Mouse (Mus musculus): Measurements from ENCODE around the gene Tesmin. TPM values are rescaled to one million over a fixed set of nuclear protein-coding genes. Genes with fewer than 3 reads are reported as not detected.
A peak's percentile ranks its signal among the peaks of the same experiment; 100 is the strongest.

Tesmin gene
- 0.41 and 0.44 TPM in 2 replicates for polyA plus RNA-seq (2016; fragmentation: Nextera tagmentation; extraction: Ambion mirVana)

DNA sequence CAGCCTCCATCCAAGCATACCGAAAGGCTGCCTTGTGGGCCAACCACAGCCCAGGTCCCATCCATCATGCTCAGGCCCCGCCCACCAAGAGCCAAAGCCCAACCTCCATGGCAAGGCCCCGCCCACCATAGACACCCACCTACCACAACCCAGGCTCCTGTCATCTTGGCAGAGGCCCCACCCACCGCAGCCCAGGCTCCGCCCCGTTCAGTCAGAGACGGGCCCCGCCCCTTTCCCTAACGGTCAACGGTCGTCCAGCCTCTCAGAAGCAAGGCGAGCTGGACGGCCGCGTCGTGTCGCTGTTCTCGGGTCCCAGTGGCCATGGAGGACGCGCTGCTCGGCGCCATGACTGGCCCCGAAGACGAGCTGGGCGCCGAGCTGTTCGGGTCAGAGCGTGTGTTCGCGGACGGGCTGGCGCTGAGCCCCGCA is at the start of gene Tesmin:
Gene Tesmin, plus strand, starts transcription at position 229 of the 429 bp plus-strand sequence.
- Histone ChIP-seq H3K4me2 (peak within 1 kb of the TSS; percentile 83), H3K9ac (peak within 1 kb of the TSS; percentile 44; the same call in 1 of the 2 replicates), H3K4me3 (replicated peaks) (peak within 1 kb of the TSS; percentile 45), H3K9me3 (0 out of 2 replicates have a peak, but pooled peaks cover 4% of the 10 kb centered on the region), H3K36me3 (replicated peaks) (no peaks in the 10 kb centered on the region), H3K27ac (no peak within 1 kb of the TSS), H3K4me1 (peaks cover 9% of the 10 kb centered on the region; the same call in 1 of the 2 replicates), H3K27me3 (peaks cover 5% of the 10 kb centered on the region; the same call in 1 of the 2 replicates)
- WGBS, result 3% methylated on average over 33 of the region's 33 CpGs
- ATAC-seq (ENCODE audit: low FRiP score), result peak; percentile 86

GRCm38 (mm10) chr19:3339187-3339586 is 49.5 kb upstream of the Tesmin start:
- Histone ChIP-seq H3K4me1 (peaks cover 6% of the 10 kb centered on the region), H3K36me3 (replicated peaks) (no peaks in the 10 kb centered on the region), H3K4me3 (replicated peaks) (no peak overlapping the region), H3K27ac (no peak overlapping the region), H3K4me2 (no peak overlapping the region), H3K9ac (no peak overlapping the region), H3K27me3 (no peaks in the 10 kb centered on the region), H3K9me3 (no peaks in the 10 kb centered on the region)
- 76% methylated on average over 8 of the region's 8 CpGs for WGBS
- ATAC-seq (ENCODE audit: low FRiP score), result no peak

DNA sequence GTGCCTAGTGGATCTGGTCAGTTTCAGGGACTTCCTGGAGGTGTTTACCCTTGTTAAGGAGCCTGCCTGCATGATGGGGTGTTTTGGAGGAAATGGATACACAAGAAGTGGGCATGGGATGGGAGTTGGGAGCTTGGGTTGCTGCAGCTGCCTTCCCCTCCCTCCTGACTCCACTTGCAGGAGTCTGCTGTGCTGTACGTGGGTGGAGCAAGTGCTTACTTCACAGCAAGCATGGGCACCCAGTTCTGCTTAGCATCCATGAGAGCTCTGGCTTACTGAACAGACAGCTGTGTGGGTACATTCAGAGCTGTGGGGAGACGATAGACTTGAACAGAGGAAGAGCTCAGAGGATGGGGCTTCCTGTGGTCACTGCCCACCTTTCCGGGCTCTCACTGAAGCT is 47.6 kb upstream of the Tesmin start:
- H3K9ac ChIP-seq, result no peak overlapping the region
- H3K27ac ChIP-seq, result no peak overlapping the region
- no peak overlapping the region for H3K4me2 ChIP-seq
- no peak overlapping the region for H3K4me3 ChIP-seq (replicated peaks)
- no peaks in the 10 kb centered on the region for H3K36me3 ChIP-seq (replicated peaks)
- no peaks in the 10 kb centered on the region for H3K9me3 ChIP-seq
- WGBS, result 80% methylated on average over 3 of the region's 3 CpGs
- no peaks in the 10 kb centered on the region for H3K27me3 ChIP-seq
- H3K4me1 ChIP-seq, result 0 out of 2 replicates have a peak, but pooled peaks cover 5% of the 10 kb centered on the region
- no peak for ATAC-seq (ENCODE audit: low FRiP score)

DNA sequence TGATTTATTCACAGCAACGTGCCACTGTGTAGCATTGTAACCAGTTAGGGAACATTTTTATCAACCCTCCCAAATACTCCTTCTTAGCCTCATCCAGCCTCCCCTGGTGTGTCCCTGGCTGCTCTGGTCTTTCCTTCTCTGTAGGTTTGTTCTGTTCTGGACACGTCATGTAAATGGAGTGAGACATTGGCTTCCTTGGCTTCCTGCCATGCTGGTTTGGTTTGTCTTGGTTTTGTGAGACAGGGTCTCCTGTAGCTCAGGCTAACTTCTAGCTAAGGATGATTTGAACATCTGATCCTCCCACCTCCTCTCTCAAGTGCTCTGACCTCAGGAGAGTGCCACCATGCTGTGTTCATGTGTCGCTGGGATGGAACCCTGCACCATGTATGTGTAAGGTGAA is 44.7 kb upstream of the Tesmin start:
- Histone ChIP-seq H3K4me2 (no peak overlapping the region), H3K27ac (no peak overlapping the region), H3K9me3 (peaks cover 6% of the 10 kb centered on the region; the same call in 1 of the 2 replicates), H3K27me3 (no peaks in the 10 kb centered on the region), H3K9ac (no peak overlapping the region), H3K36me3 (replicated peaks) (no peaks in the 10 kb centered on the region), H3K4me3 (replicated peaks) (no peak overlapping the region), H3K4me1 (0 out of 2 replicates have a peak, but pooled peaks cover 5% of the 10 kb centered on the region)
- no peak for ATAC-seq (ENCODE audit: low FRiP score)
- 75% methylated on average over 3 of the region's 3 CpGs for WGBS

GRCm38 (mm10) chr19:3344636-3345544 is 43.8 kb upstream of the Tesmin start:
- ATAC-seq (ENCODE audit: low FRiP score), result no peak
- 74% methylated on average over 8 of the region's 8 CpGs for WGBS
- no peaks in the 10 kb centered on the region for H3K36me3 ChIP-seq (replicated peaks)
- no peaks in the 10 kb centered on the region for H3K27me3 ChIP-seq
- no peak overlapping the region for H3K4me2 ChIP-seq
- peaks cover 6% of the 10 kb centered on the region; the same call in 1 of the 2 replicates for H3K9me3 ChIP-seq
- peak overlapping the region; percentile 19; the same call in 1 of the 2 replicates for H3K27ac ChIP-seq
- H3K4me1 ChIP-seq, result 0 out of 2 replicates have a peak, but pooled peaks cover 5% of the 10 kb centered on the region
- H3K4me3 ChIP-seq (replicated peaks), result no peak overlapping the region
- no peak overlapping the region for H3K9ac ChIP-seq

DNA sequence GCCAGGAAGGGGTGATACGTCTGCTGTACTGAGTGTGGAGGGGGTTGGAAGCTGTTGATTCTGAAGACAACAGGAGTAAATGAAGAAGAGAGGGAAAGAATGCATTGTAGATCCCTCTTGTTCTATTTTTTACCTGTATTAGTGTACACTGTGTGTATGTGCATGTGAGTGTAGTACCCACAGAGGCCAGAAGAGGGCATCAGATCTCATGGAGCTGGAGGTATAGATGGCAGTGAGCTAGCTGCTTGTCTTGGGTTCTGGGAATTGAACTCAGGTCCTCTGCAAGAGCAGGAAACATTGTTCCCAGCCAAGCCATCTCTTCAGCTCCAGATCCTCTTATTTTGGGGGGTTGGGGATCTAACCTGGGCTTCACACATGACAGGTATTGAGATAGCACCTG is 40.9 kb upstream of the Tesmin start:
- Histone ChIP-seq H3K4me1 (0 out of 2 replicates have a peak, but pooled peaks cover 5% of the 10 kb centered on the region), H3K9me3 (peaks cover 6% of the 10 kb centered on the region; the same call in 1 of the 2 replicates), H3K27me3 (no peaks in the 10 kb centered on the region), H3K4me3 (replicated peaks) (no peak overlapping the region), H3K9ac (no peak overlapping the region), H3K4me2 (no peak overlapping the region), H3K27ac (no peak overlapping the region), H3K36me3 (replicated peaks) (no peaks in the 10 kb centered on the region)
- 95% methylated on average over 1 of the region's 1 CpGs for WGBS
- ATAC-seq (ENCODE audit: low FRiP score), result no peak

GRCm38 (mm10) chr19:3353415-3354111 is 35.1 kb upstream of the Tesmin start:
- no peaks in the 10 kb centered on the region for H3K36me3 ChIP-seq (replicated peaks)
- 73% methylated on average over 7 of the region's 7 CpGs for WGBS

DNA sequence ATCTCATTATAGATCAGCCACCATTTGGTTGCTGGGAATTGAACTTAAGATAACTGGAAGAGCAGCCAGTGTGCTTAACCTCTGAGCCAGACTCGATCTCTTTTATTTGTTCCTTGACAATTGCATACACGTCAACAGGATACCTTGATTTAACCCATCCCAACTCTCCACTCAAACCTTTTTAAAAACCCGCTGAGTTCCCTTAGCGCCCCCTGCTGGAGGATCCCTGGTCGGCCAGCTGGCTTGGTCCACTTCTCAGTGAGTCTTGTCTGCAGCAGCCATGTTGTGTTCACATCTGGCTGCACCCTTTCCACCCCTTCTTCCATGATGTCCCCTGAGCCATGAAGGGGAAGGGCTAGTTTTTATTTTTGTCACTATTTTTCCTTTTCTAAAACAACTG is 33.6 kb upstream of the Tesmin start:
- Histone ChIP-seq H3K4me3 (replicated peaks) (no peak overlapping the region), H3K4me1 (no peaks in the 10 kb centered on the region), H3K27me3 (no peaks in the 10 kb centered on the region), H3K27ac (no peak overlapping the region), H3K36me3 (replicated peaks) (no peaks in the 10 kb centered on the region), H3K9ac (no peak overlapping the region), H3K4me2 (no peak overlapping the region), H3K9me3 (no peaks in the 10 kb centered on the region)
- WGBS, result 64% methylated on average over 5 of the region's 5 CpGs
- ATAC-seq (ENCODE audit: low FRiP score), result no peak

More at GRCm38 (mm10) chr19:3353415-3354111, 35.1 kb upstream of the Tesmin start:
- H3K4me1 ChIP-seq, result no peaks in the 10 kb centered on the region
- H3K9me3 ChIP-seq, result no peaks in the 10 kb centered on the region
- ATAC-seq (ENCODE audit: low FRiP score), result no peak
- H3K4me2 ChIP-seq, result no peak overlapping the region
- H3K27ac ChIP-seq, result no peak overlapping the region
- H3K27me3 ChIP-seq, result no peaks in the 10 kb centered on the region
- no peak overlapping the region for H3K4me3 ChIP-seq (replicated peaks)
- H3K9ac ChIP-seq, result no peak overlapping the region

DNA sequence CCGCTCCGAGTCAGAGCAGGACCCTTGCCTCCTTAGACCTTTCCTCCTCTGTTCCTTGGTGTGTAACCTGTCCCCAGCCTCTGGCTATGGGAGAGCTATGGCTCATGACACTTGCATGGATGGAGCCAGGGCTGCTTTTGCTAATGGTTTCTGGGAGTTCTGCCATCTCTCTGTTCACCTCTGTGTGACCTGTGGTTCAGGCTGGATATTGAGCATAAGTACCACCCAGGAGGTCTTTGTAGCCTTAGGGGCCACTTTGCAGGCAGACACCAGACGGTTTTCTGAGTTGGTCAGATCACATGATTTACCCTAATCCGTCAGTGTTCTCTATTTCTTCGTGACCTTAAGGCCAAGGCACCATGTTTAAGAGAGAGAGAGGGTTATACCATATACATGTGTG is 32.1 kb upstream of the Tesmin start:
- Histone ChIP-seq H3K36me3 (replicated peaks) (no peaks in the 10 kb centered on the region), H3K4me1 (no peaks in the 10 kb centered on the region), H3K9me3 (no peaks in the 10 kb centered on the region), H3K9ac (no peak overlapping the region), H3K4me3 (replicated peaks) (no peak overlapping the region), H3K27me3 (no peaks in the 10 kb centered on the region), H3K4me2 (no peak overlapping the region), H3K27ac (no peak overlapping the region)
- 77% methylated on average over 5 of the region's 5 CpGs for WGBS
- no peak for ATAC-seq (ENCODE audit: low FRiP score)

DNA sequence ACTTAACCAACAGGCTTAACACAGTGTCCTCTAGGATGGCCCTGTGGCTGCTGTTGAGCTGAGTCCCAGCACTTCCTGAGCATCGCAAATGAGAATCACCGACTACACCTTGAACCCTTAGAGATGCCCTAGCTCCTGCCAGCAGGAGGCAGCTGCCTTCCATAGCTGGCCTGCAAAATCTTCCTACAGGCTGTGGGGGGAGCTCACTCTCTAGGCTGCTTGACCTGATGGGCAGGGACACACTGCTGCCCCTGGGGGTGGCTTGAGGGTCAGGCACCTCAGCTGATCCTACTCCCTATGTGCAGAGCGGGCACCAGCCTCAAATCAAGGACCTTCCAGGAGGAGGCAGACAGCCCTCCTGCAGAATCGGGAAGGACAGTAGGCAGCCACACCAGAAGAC is 31.0 kb upstream of the Tesmin start:
- Histone ChIP-seq H3K9me3 (no peaks in the 10 kb centered on the region), H3K27me3 (no peaks in the 10 kb centered on the region), H3K9ac (no peak overlapping the region), H3K4me1 (no peaks in the 10 kb centered on the region), H3K27ac (no peak overlapping the region), H3K36me3 (replicated peaks) (no peaks in the 10 kb centered on the region), H3K4me3 (replicated peaks) (no peak overlapping the region), H3K4me2 (no peak overlapping the region)
- WGBS, result 67% methylated on average over 4 of the region's 4 CpGs
- no peak for ATAC-seq (ENCODE audit: low FRiP score)

DNA sequence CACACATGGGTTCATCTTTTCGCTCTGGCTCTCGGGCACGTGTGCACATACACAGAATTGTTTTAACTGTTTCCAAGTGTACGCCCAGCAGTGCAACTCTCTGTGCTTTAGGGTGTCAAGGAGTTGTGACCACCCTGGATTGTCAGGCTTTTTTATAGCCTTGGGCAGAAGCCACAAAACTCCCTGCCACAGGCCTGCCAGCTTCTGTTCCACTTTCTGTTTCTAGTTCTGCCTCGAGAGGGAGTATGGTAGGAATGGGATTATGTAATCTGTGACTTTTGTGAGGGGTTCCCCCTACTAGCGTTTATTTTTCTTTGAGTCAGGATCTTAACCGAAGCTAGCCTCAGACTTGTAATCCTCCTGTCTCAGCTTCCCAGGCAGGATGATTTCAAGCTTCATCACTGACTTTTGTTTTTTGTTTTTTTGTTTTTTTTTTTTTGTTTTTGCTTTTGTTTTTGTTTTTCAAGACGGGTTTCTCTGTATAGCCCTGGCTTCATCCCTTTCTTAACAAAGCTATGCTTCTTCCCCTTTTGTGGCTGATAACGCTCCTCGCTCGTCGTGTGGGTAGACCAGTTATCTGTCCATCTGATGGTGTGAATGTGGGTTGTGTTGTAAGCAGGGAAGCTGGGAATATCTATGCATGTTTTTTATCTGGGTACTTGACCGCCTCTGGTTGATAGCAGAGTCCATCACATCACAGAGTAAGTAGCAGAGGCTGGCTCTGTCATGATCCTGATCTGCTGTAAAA is 28.6 kb upstream of the Tesmin start:
- H3K27ac ChIP-seq, result no peak overlapping the region
- no peaks in the 10 kb centered on the region for H3K9me3 ChIP-seq
- no peak overlapping the region for H3K4me2 ChIP-seq
- WGBS, result 91% methylated on average over 13 of the region's 13 CpGs
- no peaks in the 10 kb centered on the region for H3K4me1 ChIP-seq
- H3K27me3 ChIP-seq, result no peaks in the 10 kb centered on the region
- 0 out of 2 replicates have a peak, but pooled peaks cover 2% of the 10 kb centered on the region for H3K36me3 ChIP-seq (replicated peaks)
- no peak for ATAC-seq (ENCODE audit: low FRiP score)
- no peak overlapping the region for H3K9ac ChIP-seq
- no peak overlapping the region for H3K4me3 ChIP-seq (replicated peaks)

DNA sequence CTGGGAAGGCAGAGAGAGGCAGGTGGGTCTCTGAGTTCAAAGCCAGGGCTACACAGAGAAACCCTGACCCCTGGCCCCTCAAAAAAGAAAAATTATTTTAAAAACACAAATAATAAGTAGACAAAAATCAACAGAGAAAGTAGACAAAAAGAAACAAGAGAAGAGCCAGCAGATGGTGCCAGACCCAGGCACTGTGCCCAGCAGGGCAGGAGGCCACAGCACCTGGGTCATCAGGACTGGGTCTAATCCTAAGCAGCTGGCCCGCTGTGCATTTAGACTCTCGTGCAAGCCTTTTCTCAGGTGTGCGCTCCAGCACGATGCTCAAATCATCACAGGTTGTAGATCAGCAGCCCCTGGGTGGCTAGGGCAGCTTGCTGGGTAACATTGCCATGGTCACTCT is 25.1 kb upstream of the Tesmin start:
- Histone ChIP-seq H3K27ac (no peak overlapping the region), H3K27me3 (no peaks in the 10 kb centered on the region), H3K4me3 (replicated peaks) (no peak overlapping the region), H3K9me3 (no peaks in the 10 kb centered on the region), H3K36me3 (replicated peaks) (peaks cover 7% of the 10 kb centered on the region; the same call in 1 of the 2 replicates), H3K4me2 (no peak overlapping the region), H3K4me1 (no peaks in the 10 kb centered on the region), H3K9ac (no peak overlapping the region)
- WGBS, result 93% methylated on average over 4 of the region's 4 CpGs
- no peak for ATAC-seq (ENCODE audit: low FRiP score)
